Mouse (Mus musculus) testis, postnatal 14 days (tissue): ENCODE results near the gene Tpx2.

Experiments used
- DNase-seq: peaks from one replicate; pipeline ENCODE4 v3.0.0; 2021; ENCODE audit warnings: low spot score

Tpx2 gene

DNA sequence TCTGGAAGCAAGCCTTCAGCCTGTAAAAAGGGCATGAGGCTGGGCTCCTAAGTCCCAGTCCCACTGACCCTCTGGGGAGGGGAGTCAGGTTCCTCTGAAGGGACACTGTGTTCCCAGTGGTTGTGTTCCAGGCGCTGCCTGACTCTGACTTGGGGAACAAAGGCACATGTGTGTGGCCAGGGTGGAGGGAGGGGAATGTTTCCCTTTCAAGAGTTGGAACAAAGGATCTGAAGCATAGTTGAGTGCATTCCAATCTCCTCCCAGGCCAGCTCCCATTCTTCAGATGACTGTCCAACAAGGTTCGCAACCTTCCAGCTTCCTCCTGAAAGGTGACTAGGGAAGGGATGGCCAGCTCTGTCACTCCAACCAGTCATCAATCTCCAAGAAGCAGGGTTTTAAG is 27.4 kb upstream of the Tpx2 start:
- DNase-seq = peak; percentile 86

DNA sequence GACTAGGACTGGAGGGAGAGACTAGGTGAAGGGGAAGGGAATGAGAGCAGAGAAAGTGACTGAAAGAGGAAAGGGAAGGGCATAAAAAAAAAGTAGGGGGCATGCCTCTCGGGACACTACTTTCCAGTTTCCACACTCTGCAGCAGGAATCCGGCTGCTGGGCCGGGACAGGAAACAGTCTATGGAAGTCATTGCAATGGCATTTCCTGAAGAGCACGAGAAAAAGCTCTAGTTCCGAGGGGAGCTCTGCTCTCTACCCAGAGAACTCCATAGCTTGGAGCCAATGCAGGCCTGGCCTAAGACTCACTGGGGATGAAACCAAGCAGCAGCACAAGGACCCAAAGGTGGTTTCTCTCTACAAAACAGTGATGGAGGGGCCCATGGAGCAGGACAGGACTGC is 26.7 kb upstream of the Tpx2 start:
- DNase-seq = no peak

DNA sequence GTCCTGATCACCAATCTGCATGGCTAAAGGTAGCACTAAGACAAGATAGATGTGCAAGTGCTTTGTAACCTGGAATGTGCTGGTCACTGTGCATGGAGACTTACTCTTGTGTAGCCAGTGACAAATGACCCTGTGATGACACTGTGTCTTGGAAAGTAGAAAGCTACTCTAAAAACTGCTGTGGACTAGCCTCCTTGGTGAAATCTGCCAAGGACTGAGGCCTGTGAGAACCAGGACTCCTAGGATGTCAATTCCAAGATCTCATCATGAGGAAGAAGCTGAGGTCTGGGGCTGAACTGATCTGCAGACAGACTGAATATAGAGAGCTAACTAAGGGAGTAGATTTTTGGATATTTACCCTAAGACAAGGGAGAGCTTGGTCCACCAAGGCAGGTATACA is 26.2 kb upstream of the Tpx2 start:
- no peak for DNase-seq

DNA sequence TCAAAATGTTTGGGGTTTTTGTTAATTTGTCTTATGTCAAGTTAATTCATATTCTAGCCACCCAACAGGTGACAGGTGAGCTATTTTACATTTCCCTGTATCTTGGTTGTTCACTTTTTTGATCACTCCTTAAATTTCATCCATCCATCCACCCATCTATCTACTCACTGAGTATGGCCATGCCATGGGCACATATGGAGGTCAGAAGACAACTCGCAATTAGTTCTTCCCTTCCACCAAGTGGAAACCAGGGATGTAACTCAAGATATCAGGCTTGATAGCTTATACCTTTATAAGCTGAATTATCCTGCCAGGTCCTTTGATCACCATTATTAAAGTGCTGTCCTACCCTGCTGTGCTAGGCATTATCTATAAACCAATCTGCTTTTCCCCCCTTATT is 24.0 kb upstream of the Tpx2 start:
- no peak for DNase-seq

DNA sequence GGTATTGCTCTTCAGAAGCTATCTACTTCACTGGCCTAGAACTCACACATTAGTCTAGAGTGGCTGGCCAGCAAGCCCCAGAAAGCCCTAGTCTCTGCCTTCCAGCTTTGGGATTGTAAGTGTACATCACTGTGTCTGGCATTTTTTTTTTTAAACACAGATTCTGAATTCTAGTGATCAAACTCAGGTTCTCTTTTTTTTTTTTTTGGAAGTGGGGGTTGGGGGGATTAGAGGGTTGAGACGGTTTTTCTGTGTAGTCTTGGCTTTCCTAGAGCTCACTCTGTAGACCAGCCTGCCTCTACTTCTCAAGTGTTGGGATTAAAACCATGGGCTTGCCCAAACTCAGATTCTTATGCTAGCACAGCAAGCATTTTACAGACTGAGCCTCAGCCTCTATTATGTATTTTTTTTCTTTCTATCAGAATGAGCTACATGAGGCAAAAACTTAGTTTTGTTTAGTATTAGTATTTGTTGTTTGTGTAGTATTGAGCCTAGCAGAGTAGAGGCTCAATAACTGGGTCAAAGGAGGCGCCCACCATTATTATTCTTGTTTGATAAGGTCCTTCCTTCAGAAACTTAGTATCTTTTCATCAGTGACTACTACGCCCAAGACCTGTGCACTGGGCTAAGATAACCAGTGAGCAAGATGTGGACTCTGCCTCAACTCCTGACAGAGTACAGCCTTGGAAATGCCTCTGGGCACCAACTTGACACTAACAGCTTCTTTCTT is 23.2 kb upstream of the Tpx2 start:
- no peak for DNase-seq

DNA sequence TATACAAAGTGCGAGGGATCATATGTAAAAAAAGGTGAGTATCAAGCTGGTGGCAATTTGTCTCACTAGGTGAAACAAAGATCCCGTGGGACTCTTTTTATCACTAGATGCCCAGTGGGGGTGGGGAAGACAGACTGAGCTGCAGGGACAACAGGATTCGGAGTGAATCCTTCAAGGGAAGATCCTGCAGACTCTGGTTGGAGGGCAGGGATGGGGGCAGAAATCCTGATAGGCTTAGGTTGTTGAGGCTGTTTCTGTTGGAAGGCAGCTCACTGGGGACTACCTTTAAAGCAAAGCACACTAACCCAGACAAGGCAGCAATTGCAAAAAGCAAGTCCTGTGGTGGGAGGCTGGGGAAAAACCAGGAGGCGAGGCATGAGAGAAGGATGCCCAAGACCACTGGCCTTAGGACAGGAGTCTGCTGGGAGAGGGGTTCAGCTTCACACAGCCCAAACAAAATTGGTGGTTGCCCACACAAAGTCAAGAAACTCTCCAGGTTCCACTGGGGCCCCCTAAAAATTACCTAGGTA is 22.5 kb upstream of the Tpx2 start:
- DNase-seq = no peak

DNA sequence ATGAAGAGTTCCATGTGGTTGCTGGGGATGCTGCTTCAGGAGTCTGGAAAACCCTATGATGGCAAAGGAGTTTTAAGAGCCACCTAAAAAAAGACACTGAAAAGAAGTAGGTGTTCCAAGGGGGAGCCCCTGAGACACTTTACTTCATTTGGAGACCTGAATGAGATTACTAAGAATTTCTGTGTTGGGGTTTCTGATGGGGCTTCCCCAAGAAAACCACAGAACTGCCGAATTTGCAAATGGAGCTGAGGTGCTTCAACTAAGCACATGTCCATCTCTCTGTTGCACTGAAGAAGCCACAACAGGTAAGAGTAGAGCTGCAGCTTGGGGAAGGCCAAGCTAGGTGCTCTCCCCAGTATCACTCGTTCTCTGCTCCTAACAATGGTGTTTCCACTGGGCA is 22.1 kb upstream of the Tpx2 start:
- no peak for DNase-seq

DNA sequence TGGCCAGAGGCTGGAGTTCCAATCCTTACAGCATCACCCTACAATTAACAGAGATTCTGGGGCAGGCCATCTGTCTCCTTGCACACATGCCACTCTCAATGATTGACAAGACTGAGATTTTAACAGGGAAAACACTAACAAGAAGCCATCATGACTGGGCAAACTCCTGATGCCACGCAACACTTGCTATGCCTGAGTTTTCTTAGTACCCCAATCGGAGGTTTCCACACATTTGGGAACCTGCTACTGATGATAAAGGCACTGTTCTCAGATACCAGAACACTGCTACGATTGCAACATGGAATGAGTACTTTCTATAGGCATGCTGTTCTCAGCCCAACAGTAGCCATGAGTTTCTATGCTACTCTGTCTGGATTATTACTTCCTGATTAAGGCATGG is 21.3 kb upstream of the Tpx2 start:
- DNase-seq = no peak

DNA sequence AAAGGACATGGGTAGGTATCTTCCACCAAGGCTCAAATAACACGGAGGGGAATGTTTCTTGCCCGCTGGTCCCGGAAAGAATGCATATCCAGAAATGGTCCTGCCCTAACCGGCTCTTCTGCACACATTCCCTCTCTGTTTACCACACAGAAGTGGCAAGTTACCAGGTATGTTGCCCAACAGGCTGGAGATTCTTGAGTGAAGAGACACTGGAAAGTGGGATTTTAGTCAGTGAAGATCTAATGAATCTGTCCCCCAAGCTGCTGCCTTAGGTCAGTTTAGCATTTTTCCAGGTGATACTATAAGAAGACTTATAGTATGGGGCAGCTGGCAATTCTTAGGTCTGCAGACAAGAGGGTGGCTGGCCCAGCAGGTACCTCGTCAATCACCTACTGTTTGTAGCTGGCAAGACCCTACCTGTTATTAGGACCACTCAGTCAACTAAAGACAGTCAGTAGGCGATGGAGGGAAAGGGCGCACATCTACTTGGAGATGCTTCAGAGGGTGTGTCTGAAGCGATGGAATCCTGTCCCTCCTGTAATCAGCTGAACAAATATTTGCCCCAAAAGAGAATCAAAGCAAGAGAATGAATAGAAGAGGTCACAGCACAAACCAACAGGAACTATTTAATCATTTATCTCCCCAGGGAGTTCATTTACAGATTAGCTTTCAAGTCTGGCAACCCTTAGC is 20.3 kb upstream of the Tpx2 start:
- no peak for DNase-seq

DNA sequence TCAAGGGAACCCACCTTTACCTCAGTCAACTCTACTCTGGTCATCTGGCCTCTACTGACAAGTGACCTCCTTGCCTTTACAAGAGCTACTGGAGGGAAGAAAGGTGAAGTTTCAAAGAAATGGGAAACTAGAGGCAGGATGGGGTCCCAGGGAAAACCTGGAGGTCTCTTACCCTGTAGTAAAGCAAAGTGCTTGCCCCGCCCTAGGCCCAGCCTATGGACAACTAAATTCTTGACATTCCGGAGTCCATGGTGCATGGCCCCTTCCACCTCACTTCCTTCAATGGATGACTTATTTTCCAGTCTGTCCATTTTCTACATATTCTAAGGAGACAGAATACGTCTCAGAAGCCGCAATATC is 19.8 kb upstream of the Tpx2 start:
- DNase-seq = no peak

DNA sequence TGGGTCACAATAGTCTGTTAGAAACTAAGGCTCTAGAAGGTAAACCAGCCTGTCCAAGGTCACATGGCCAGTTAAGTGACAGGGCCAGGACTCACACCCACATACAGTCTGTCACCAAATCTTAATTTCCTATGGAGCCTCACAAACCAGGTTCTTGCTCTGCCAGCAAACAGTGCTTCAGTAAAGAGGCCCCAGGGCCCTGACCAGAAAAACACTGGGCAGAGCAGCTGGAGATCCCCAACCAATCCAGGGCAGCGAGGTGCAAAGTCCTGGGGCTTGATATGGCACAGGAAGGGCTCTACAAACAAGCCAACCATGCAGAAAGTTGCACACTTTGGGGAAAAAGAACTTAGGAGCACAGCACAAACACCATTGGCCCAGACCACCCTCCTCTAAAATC is 19.2 kb upstream of the Tpx2 start:
- DNase-seq = no peak

DNA sequence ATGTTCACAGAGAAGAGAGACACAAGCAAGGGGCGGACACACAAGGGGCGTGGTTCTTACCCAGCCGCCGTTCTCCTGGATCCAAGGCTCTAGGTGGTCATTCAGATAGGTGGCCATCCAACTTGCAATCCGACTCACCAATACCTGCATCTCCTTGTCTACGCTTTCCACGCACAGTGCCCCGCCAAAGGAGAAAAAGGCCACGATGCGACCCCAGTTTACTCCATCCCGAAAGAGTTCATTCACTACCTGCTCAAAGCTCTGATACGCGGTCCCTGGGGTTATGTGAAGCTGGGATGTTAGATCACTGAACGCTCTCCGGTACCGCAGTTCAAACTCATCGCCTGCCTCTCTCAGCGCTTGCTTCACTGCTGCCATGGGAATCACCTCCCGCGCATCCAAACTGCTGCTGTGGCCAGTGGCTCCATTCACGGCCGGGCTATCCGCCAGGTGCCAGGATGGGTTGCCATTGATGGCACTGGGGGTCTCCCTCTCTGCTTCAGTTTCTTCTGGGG is 18.3 kb upstream of the Tpx2 start:
- no peak for DNase-seq

DNA sequence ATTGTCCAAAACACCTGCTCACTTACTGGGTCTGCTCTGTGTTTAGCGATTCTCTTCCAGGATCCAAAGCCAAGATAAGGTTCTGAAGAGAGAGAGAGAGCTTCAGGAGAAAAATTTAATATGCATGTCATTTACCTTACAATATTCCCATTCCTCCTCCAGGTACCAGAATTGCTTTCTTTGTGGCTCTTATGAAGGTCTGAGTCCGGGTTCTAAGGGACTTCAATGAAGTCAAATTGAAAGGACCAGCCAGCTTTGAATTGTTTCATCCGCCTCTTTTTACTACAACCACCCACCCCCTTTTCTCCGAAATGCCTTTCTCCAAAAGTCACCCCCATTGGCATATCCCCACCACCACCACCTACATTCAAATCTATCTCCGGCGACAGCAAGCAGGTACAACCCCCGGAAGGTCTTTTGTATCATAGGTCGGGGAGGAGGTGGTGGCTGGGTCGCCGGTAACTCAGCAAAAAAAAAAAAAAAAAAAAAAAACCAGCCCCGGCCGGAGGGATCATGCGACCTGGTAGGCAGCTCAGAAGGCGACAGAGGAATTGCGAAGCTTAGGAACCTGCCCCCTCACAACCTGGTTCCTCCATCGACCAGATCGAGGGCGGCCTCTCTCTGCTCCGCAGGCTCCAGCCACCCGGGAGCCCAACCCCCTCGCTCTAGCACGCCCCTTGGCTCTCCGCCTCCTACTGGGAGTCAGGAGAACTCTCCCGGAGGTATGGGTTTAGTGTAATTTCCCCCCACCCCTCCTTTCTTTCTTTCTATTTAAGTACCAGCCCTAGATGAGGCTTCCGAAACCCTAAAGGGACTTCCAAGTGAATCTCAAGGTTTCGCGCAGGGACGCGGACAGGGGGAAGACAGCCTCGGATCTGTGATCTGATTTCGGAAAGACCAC is 17.5 kb upstream of the Tpx2 start:
- DNase-seq = peak; percentile 90

DNA sequence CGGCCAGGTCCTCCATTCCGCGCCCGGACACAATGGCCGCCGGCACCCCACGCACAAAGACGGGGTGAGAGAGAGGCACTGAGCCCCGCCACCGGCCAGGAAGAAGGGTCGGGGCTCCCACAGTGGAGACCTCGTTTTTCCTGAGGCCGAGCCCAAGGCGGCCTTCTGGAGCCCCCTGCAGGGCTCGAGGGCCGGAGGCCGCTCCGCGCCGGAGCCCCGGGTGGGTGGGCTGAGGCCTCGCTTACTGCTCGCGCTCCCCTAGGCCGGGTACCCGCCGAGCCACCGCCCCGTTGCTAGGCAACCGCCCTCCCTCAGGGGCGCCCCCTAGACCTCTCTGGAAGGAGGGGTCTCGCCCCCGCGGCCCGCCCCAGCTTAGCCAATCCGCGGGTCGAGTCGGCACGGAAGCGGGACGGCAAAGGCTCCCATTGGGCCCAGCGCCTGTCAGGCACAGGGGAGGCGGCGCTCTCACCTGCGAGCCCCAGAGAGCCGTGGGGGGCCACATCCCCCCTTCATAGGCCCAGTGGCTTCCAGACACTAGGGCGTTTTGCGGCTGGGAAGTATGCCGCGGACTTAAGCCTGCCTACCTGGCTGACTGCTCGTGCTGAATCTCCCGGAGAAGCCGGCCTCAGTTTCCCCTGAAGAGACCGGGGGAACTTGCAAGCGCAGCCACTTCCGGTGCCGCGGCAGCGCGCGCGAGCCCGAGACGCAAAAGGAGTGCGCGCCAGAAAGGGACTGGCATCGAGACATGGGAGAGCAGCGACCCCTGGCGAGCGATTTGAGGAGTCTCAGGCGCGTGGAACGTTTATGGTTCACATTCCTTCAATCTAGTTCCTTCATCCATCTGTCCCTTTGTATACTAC is 16.5 kb upstream of the Tpx2 start, which contains the start of gene Bcl2l1:
Gene Bcl2l1 (minus strand): TSS at position 710 of the 860 bp plus-strand sequence.
- DNase-seq = peak; percentile 100

DNA sequence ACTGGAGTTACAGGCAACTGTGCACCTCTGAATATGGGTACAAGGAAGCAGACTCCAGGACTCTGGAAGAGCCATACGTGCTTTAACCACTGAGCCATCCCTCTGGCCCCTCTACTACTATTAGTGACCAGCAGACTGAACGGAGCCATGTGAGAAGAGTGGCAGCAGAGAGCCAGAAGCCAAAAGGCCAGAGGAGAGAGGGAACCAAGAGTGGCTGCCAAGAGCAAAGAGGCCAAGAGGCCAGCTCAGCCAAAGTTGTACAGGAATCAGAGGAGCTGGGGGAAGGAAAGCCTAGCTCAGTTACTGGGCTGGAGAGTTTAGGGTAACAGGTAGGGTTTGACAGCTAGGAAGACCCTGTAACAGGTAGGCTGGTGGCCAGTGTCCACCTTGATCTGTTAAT is 8.5 kb upstream of the Tpx2 start:
- DNase-seq = no peak

DNA sequence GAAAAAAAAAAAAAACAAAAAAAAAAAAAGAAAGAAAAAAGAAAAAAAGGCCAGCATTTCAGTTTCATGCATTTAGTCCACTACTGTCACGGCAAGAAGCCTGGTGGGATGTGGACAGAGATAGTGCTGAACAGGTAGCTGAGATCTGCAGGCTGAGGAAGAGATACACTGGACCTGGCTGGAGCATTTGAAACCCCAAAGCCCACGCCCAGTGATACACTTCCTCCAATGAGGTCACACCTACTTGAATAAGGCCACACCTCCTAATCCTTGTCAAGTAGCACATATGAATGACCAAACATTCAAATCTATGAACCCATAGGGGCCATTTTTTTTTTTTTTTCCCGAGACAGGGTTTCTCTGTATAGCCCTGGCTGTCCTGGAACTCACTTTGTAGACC is 5.0 kb upstream of the Tpx2 start:
- DNase-seq = no peak

DNA sequence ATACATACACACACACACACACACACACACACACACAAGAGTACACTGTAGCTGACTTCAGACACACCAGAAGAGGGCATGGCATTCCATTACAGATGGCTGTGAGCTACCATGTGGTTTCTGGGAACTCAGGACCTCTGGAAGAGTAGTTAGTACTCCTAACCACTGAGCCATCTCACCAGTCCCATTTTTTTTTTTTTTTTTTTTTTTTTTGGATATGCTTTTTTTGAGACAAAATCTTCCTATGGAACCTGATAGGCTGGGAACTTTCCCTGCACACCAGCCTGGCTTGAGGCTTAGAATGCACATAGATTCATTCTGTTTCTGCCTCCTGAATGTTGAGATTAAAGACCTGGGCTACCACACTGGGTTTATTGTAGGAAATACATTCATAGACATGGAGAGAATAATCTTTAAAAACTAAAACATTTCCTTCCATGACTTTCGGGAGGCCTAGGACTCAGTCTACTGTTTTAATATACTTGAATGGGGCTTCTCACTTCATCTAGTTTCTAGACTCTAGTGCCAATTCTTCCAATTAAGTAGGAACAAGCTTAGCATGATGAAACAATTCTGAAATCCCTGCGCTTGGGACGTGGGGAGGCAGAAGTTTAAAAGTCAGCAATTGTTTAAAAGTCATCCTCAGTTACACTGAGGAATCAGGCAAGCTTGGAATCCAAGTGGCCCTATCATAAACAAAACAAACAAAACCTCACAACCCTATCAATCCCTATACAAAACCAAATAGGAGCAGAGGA is 528 bp upstream of the Tpx2 start:
- no peak for DNase-seq

DNA sequence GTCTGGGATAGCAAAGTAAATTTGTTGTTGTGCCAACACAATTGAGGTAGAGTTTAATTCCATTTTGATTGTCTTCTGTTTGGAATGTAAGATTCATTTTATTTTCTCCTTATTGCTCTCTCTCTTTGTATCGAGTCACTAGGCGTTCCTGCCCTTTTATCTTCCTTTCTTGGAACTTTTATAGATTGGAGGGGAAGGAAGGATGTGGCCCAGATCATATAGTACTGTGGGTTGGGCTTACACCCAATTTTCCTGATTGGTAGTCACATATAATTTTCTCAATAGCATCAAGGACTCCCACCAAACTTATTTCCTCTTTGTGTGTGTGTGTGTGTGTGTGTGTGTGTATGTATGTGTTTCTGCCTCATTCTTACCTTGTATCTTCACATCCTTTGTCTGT is 702 bp downstream of the Tpx2 start:
- DNase-seq = no peak

DNA sequence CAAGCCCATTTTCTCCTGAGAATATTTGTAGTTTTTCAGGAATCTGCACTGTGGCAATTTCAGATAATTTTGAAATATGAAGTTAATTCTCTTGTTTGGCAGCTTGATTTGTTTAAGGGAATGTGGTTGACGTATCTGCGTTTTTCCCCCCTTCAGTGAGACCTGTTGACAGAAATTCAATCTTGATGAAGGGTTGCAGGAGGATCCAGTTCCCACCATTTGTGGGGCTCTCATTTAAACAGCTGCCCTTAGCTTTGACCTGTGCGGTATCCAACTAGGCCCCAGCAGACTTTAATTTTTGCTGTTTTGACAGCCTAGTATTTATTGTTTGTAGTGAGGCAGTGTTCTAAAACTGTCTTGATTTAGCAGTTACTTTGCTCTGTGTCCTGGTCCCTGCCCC is 11.7 kb downstream of the Tpx2 start:
- no peak for DNase-seq

DNA sequence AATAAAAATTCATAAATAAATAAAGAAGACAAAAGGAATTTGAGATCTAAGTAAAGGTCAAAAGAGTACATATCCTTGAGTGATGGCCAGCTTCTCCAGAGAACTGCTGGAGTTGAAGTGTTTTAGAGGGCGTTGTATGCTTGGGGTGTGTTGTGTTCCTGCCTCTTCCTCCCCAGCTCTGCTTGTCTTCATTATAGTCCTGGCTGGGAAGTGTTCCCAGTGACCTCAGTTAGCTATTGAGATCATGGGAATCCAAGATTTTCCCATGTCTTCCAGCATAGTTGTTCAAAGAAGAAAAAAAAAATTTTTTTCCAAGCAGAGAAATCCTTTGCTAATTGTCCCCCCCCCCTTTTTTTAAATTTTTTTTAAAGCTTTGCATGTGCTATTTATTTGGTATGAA is 14.1 kb downstream of the Tpx2 start:
- DNase-seq = no peak

DNA sequence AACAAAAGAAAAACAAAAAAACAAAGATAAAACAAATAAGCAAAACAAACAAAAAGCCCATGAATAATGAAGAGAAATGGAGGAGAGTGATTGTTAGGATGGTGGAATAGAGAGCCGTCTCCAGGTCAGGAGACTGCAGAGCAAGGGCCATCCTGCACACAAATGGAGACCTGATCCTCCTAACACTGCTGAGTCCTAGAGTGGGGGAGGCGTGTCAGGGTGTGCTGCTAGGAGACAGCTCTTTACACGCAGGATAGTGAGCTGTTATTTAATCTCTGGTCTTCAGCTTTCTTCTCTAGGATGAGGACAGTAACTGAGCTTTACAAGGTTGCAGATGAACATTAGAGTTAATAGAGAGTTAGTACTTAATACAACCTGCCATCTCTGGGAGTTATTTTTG is 14.9 kb downstream of the Tpx2 start:
- no peak for DNase-seq
